Mouse (Mus musculus): ENCODE measurements around the gene Muc3a.

DNA sequence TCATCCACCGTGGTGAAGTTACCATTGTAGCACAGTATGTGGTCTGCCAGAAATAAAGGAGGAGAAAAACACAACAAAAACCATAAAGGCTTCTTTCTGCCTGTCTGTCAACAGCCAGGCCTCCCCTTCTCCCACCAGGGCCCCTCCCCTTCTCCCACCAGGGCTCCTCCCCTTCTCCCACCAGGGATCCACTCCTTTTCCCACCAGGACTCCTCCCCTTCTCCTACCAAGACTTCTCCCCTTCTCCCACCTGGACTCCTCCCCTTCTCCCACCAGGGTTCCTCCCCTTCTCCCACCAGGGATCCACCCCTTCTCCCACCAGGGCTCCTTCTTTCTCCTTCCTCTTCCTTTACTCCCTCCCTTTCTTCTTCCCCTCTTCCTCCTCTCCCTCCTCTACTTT is 39.6 kb downstream of the Muc3a start:
- TF ChIP-seq CTCF (IDR thresholded peaks at IDR 0.05; ENCODE audit: low read depth, low read length) = no peak
- no peak for TF ChIP-seq TAL1 (conservative IDR thresholded peaks at IDR 0.05; ENCODE audit: low read depth, low read length)
- no peak for TF ChIP-seq GATA1 (IDR thresholded peaks at IDR 0.05; ENCODE audit: borderline replicate concordance, low read length)
- TF ChIP-seq POLR2AphosphoS5 (IDR thresholded peaks at IDR 0.05; ENCODE audit: insufficient replicate concordance, low read depth, low read length) = no peak
- no peak for TF ChIP-seq GATA2 (IDR thresholded peaks at IDR 0.05; ENCODE audit: borderline replicate concordance, low read depth, low read length)

Data from G1E (cell line).